Mouse (Mus musculus): ENCODE measurements around the gene Rex2. TPM values are rescaled to one million over a fixed set of nuclear protein-coding genes. Genes with fewer than 3 reads are reported as not detected.
"Not testable (repeated sequence)": the region's sequence is repeated elsewhere in the genome, so short reads cannot be mapped to it uniquely, and the experiment has no call there.

The Rex2 gene
- polyA plus RNA-seq, 1 experiment from 2014 or later = not detected

GRCm38 (mm10) chr4:147103814-147104213 is 82.2 kb downstream of the Rex2 start:
- not testable (repeated sequence) for H3K9ac ChIP-seq (replicated peaks; ENCODE audit: low read length); H3K27ac ChIP-seq (ENCODE audit: low read length); H3K27me3 ChIP-seq (ENCODE audit: insufficient read depth, low read length); H3K4me1 ChIP-seq (ENCODE audit: insufficient read depth, low read length); H3K36me3 ChIP-seq (ENCODE audit: insufficient read depth, low read length); H3K4me2 ChIP-seq (replicated peaks; ENCODE audit: low read depth, low read length); H3K4me3 ChIP-seq (ENCODE audit: low read length); H3K9me3 ChIP-seq (ENCODE audit: low read length); ATAC-seq (ENCODE audit: low FRiP score, low TSS enrichment)
- WGBS = 60% methylated on average over 4 of the region's 4 CpGs

Other genes with a start within 250 kb of the Rex2 start
- not detected in 2 replicates for gene Gm21411, start 112.3 kb upstream of the Rex2 start, polyA plus RNA-seq (2015; fragmentation: Nextera tagmentation; extraction: Ambion mirVana)
- 0.15 TPM in 1 of 2 replicates, not detected in the other for gene Zfp989, start 49.9 kb upstream of the Rex2 start, polyA plus RNA-seq (2015; fragmentation: Nextera tagmentation; extraction: Ambion mirVana)
- 5.3 and 6.2 TPM in 2 replicates for gene Zfp991, start 110.2 kb downstream of the Rex2 start, polyA plus RNA-seq (2015; fragmentation: Nextera tagmentation; extraction: Ambion mirVana)